Mouse (Mus musculus): ENCODE results near the gene Cwc25. TPM values are rescaled to one million over a fixed set of nuclear protein-coding genes. Genes with fewer than 3 reads are reported as not detected.

Cwc25 gene
- total and polyA plus RNA-seq, 3 experiments, result 20.8 to 27.4 (median 23.2) TPM

DNA sequence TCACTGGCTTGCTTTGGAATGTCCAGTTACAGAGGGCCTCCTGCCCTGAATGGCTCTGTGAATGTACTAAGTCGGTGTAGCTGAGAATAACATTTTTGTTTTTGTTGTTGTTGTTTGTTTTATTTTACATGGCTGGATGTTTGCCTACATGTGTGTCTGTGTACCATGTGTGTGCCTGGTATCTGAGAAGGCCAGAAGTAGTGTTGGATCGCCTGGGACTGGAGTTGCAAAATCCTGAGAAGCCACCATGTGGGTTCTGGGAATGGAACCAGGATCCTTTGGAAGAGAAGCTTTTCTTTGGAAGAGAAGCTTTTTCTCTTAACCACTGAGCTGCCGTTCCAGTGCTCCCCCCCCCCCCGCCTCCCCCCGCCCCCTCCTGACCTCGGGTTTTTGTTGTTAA, 36.1 kb upstream of the Cwc25 start:
- ATAC-seq (ENCODE audit: extremely low read depth, insufficient number of reproducible peaks, low FRiP score, poor library complexity, severe bottlenecking) (no peak), DNase-seq (ENCODE audit: low spot score) (no peak)
- H3K36me3 ChIP-seq (replicated peaks), result peaks cover 37% of the 10 kb centered on the region
- H3K4me1 ChIP-seq (ENCODE audit: insufficient read depth, low read depth, low read length), result peaks cover 61% of the 10 kb centered on the region
- no peak for TF ChIP-seq GATA1 (IDR thresholded peaks at IDR 0.05; ENCODE audit: borderline replicate concordance, low read length)
- TF ChIP-seq POLR2AphosphoS5 (IDR thresholded peaks at IDR 0.05; ENCODE audit: insufficient replicate concordance, low read depth, low read length), result no peak
- no peak for TF ChIP-seq TAL1 (conservative IDR thresholded peaks at IDR 0.05; ENCODE audit: low read depth, low read length)
- TF ChIP-seq CTCF (IDR thresholded peaks at IDR 0.05; ENCODE audit: low read depth, low read length), result no peak
- TF ChIP-seq GATA2 (IDR thresholded peaks at IDR 0.05; ENCODE audit: borderline replicate concordance, low read depth, low read length), result no peak
- no peaks in the 10 kb centered on the region for H3K9me3 ChIP-seq (replicated peaks)
- no peak overlapping the region for H3K4me3 ChIP-seq (ENCODE audit: low read depth, low read length)
- no peaks in the 10 kb centered on the region for H3K27me3 ChIP-seq (ENCODE audit: insufficient read depth, low read length)

DNA sequence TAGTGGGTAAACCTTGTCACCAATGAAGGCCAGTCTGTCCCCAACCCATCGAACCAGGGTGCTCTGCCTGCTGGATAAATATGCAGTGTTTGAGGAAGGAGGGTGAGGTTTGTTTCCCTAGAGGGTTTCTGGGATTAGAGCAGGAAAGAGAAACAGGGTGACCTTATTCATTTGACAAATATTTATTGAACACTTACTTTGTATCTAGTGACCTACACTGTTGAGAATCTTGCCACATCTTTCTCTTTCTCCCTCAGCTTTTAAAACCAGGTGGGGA, 35.8 kb upstream of the Cwc25 start:
- Histone ChIP-seq H3K9me3 (replicated peaks) (no peaks in the 10 kb centered on the region), H3K36me3 (replicated peaks) (peaks cover 34% of the 10 kb centered on the region), H3K4me3 (ENCODE audit: low read depth, low read length) (no peak overlapping the region), H3K4me1 (ENCODE audit: insufficient read depth, low read depth, low read length) (peaks cover 63% of the 10 kb centered on the region), H3K27me3 (ENCODE audit: insufficient read depth, low read length) (no peaks in the 10 kb centered on the region)
- TF ChIP-seq GATA2 (IDR thresholded peaks at IDR 0.05; ENCODE audit: borderline replicate concordance, low read depth, low read length) (no peak), GATA1 (IDR thresholded peaks at IDR 0.05; ENCODE audit: borderline replicate concordance, low read length) (no peak), TAL1 (conservative IDR thresholded peaks at IDR 0.05; ENCODE audit: low read depth, low read length) (no peak), CTCF (IDR thresholded peaks at IDR 0.05; ENCODE audit: low read depth, low read length) (no peak), POLR2AphosphoS5 (IDR thresholded peaks at IDR 0.05; ENCODE audit: insufficient replicate concordance, low read depth, low read length) (no peak)
- DNase-seq (ENCODE audit: low spot score) (no peak), ATAC-seq (ENCODE audit: extremely low read depth, insufficient number of reproducible peaks, low FRiP score, poor library complexity, severe bottlenecking) (no peak)

DNA sequence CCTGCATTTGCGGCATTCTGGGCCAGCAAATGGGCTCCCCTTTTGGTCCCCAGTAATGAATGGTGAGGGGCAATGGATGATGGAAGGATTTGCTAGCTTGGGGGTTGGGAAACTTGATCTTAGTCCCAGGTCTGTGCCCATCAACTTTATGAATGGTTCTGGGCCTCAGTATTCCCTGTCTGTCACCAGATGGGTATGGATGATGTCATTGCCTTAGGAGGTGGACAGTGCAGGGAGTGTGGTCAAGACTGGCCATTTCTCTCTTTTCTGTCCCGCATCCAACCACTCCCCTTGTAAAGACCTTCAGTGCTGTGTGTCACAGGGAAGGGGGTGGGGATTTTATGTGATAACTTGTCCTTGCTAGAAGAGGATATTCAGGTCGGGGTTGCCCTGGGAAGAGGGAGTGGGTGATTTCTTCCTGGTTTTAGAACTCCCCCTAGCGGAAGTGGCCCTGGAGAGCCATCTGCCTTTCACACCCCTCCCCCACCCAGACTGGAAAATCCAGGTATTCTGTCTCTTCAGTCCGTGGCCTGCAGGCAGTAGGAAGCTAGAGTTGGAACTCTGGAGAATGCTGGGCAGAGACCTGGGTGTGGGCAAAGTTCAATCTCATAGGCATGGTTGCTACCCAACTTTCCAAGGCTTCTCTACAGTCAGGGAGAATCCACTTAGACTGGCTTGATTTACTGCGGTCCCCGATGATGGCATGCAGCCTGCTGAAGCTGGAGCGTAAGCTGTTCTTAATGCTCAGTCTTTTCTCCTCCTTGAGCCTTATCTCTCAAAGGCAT, 35.2 kb upstream of the Cwc25 start:
- no peak for TF ChIP-seq GATA1 (IDR thresholded peaks at IDR 0.05; ENCODE audit: borderline replicate concordance, low read length)
- TF ChIP-seq TAL1 (conservative IDR thresholded peaks at IDR 0.05; ENCODE audit: low read depth, low read length), result no peak
- no peak for TF ChIP-seq POLR2AphosphoS5 (IDR thresholded peaks at IDR 0.05; ENCODE audit: insufficient replicate concordance, low read depth, low read length)
- TF ChIP-seq GATA2 (IDR thresholded peaks at IDR 0.05; ENCODE audit: borderline replicate concordance, low read depth, low read length), result no peak
- no peak for TF ChIP-seq CTCF (IDR thresholded peaks at IDR 0.05; ENCODE audit: low read depth, low read length)
- ATAC-seq (ENCODE audit: extremely low read depth, insufficient number of reproducible peaks, low FRiP score, poor library complexity, severe bottlenecking) (no peak), DNase-seq (ENCODE audit: low spot score) (no peak)
- H3K4me3 ChIP-seq (ENCODE audit: low read depth, low read length), result peak overlapping the region; percentile 83; the same call in 1 of the 2 replicates
- H3K36me3 ChIP-seq (replicated peaks), result peaks cover 28% of the 10 kb centered on the region
- H3K27me3 ChIP-seq (ENCODE audit: insufficient read depth, low read length), result no peaks in the 10 kb centered on the region
- peaks cover 66% of the 10 kb centered on the region for H3K4me1 ChIP-seq (ENCODE audit: insufficient read depth, low read depth, low read length)
- no peaks in the 10 kb centered on the region for H3K9me3 ChIP-seq (replicated peaks)

DNA sequence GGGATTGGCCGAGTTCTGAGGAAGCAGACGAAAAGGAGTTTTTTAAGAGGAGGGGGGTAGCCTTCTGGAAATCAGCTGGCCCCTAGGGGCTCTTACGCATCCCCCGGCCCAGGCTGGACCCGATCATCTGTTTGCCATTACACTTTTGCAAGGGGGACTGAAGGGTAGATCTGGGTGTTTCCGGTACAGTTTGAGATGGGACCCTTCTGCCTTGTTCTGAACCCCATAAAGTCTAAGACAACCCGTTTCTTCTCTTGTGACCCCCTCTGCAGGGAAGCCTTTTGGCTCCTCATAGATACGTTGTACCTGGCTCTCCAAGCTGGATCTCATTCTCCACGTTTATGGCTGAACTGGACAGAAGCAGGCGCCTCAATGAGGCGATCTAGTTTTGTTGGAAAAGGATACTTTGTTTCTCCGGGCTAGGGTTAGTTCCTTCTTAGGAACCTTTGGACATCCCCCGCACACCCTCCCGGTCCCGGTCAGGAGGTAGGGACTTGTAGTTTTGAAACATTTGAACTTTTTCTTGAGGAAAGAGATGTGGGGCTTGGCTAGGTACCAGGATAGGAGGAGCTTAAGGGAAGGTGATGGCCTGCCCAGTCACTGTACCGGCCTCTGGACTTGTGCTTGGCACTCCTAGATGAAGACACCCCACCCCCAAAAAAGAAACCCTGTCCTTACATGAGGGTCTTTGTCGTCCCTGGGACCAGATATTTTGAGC, 34.5 kb upstream of the Cwc25 start:
- DNase-seq (ENCODE audit: low spot score) (no peak), ATAC-seq (ENCODE audit: extremely low read depth, insufficient number of reproducible peaks, low FRiP score, poor library complexity, severe bottlenecking) (no peak)
- TF ChIP-seq GATA2 (IDR thresholded peaks at IDR 0.05; ENCODE audit: borderline replicate concordance, low read depth, low read length) (no peak), CTCF (IDR thresholded peaks at IDR 0.05; ENCODE audit: low read depth, low read length) (no peak), GATA1 (IDR thresholded peaks at IDR 0.05; ENCODE audit: borderline replicate concordance, low read length) (no peak), POLR2AphosphoS5 (IDR thresholded peaks at IDR 0.05; ENCODE audit: insufficient replicate concordance, low read depth, low read length) (no peak), TAL1 (conservative IDR thresholded peaks at IDR 0.05; ENCODE audit: low read depth, low read length) (no peak)

DNA sequence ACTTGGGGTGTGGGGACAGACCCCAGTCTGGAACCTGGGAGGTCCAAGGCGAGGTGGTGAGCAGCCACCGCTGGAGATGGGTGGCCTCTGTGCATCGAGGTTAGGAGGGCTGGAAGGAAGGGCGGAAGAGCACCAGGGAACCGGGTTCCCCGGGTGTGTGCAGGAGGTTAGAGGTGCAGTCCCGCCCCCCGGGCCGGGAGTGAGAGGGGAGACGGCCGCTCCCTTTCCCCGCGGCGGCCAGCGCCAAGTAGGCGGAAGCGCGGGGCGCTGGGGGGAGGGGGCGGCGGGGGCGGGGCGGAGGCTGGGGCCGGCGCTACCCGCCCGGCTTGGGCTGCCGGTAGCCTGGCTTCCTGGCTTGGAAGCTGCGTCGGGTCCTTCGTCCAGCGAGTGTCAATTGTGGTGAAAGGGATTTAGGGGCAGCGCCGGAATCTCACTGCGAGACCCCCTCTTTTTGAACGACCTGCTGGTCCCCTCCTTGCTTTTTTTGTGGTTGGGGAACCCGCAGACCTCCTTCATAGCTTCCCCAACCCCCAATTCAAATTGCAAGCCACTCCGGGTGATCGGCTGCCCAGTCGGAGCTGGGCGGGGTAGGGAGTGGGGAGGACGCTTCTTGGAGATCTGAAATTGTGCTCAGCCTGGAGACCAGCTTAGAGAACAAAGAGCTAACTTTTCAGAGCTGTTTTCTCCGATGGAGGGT, 33.8 kb upstream of the Cwc25 start:
- H3K4me1 ChIP-seq (ENCODE audit: insufficient read depth, low read depth, low read length), result peaks cover 59% of the 10 kb centered on the region
- TF ChIP-seq TAL1 (conservative IDR thresholded peaks at IDR 0.05; ENCODE audit: low read depth, low read length) (no peak), GATA2 (IDR thresholded peaks at IDR 0.05; ENCODE audit: borderline replicate concordance, low read depth, low read length) (no peak), GATA1 (IDR thresholded peaks at IDR 0.05; ENCODE audit: borderline replicate concordance, low read length) (no peak), POLR2AphosphoS5 (IDR thresholded peaks at IDR 0.05; ENCODE audit: insufficient replicate concordance, low read depth, low read length) (no peak), CTCF (IDR thresholded peaks at IDR 0.05; ENCODE audit: low read depth, low read length) (no peak)
- peak; percentile 90 for DNase-seq (ENCODE audit: low spot score)
- H3K4me3 ChIP-seq (ENCODE audit: low read depth, low read length), result peak overlapping the region; percentile 83
- peaks cover 20% of the 10 kb centered on the region for H3K36me3 ChIP-seq (replicated peaks)
- no peaks in the 10 kb centered on the region for H3K27me3 ChIP-seq (ENCODE audit: insufficient read depth, low read length)
- no peaks in the 10 kb centered on the region for H3K9me3 ChIP-seq (replicated peaks)
- peak; percentile 52; the same call in 1 of the 2 replicates for ATAC-seq (ENCODE audit: extremely low read depth, insufficient number of reproducible peaks, low FRiP score, poor library complexity, severe bottlenecking)

More for the DNA sequence above, 34.5 kb upstream of the Cwc25 start:
- H3K9me3 ChIP-seq (replicated peaks), result no peaks in the 10 kb centered on the region
- peaks cover 65% of the 10 kb centered on the region for H3K4me1 ChIP-seq (ENCODE audit: insufficient read depth, low read depth, low read length)
- no peaks in the 10 kb centered on the region for H3K27me3 ChIP-seq (ENCODE audit: insufficient read depth, low read length)
- H3K4me3 ChIP-seq (ENCODE audit: low read depth, low read length), result peak overlapping the region; percentile 83
- peaks cover 21% of the 10 kb centered on the region for H3K36me3 ChIP-seq (replicated peaks)
